Mouse (Mus musculus) hindbrain, postnatal 0 days (tissue): ENCODE measurements around the gene Rufy1. TPM values are rescaled to one million over a fixed set of nuclear protein-coding genes. Genes with fewer than 3 reads are reported as not detected.
"Not testable (repeated sequence)": the region's sequence is repeated elsewhere in the genome, so short reads cannot be mapped to it uniquely, and the experiment has no call there.

Source experiments
- ATAC-seq: fragments of 200-750 bp; cut with Nextera tagmentation; 2 replicates; pipeline ENCODE4 v1.8.0; 2017; ENCODE audit warnings: mild to moderate bottlenecking, moderate TSS enrichment, moderate library complexity
- DNase-seq: peaks from one replicate; pipeline ENCODE4 v3.0.0-alpha.2; 2015; ENCODE audit warnings: low spot score
- H3K27ac ChIP-seq: fragments of 300-500 bp; sonication (generic); 2 replicates; pipeline ENCODE4 v1.5.1; 2014; ENCODE audit warnings: mild to moderate bottlenecking
- H3K27me3 ChIP-seq: fragments of 300-500 bp; sonication (generic); 2 replicates; pipeline ENCODE4 v1.6.1; 2014; ENCODE audit warnings: low read length, mixed read lengths; ENCODE audit not compliant: insufficient read depth
- H3K36me3 ChIP-seq: fragments of 300-500 bp; sonication (generic); 2 replicates; pipeline ENCODE4 v1.6.1; 2014; ENCODE audit warnings: low read length, mixed read lengths; ENCODE audit not compliant: insufficient read depth
- H3K4me1 ChIP-seq: fragments of 300-500 bp; sonication (generic); 2 replicates; pipeline ENCODE4 v1.6.1; 2014; ENCODE audit warnings: antibody characterized with exemption, low read length, mixed read lengths; ENCODE audit not compliant: insufficient read depth
- H3K4me2 ChIP-seq: fragments of 300-500 bp; sonication (generic); 2 replicates; pipeline ENCODE4 v1.6.1; 2014; ENCODE audit warnings: low read depth, mild to moderate bottlenecking, low read length, moderate library complexity, mixed read lengths
- H3K4me3 ChIP-seq: fragments of 300-500 bp; sonication (generic); 2 replicates; pipeline ENCODE4 v1.5.1; 2014; ENCODE audit warnings: low read length
- H3K9ac ChIP-seq: fragments of 300-500 bp; sonication (generic); replicated peaks from 2 replicates; pipeline ENCODE4 v1.6.1; 2014; ENCODE audit warnings: mild to moderate bottlenecking, low read length, moderate library complexity, mixed read lengths
- H3K9me3 ChIP-seq: fragments of 300-500 bp; sonication (generic); 2 replicates; pipeline ENCODE4 v1.6.1; 2016; ENCODE audit warnings: low read length, mixed read lengths
- CTCF ChIP-seq: IDR thresholded peaks from 2 replicates; pipeline ENCODE4 v1.5.1; 2016; ENCODE audit warnings: antibody characterized with exemption, control low read depth, low read depth
- WGBS: fragments of 180-500 bp; shearing (Covaris S2); extraction: QIAGEN DNeasy Blood & Tissue Kit; methylation state at CpG from one replicate; pipeline ENCODE4 v1.1.7; 2014; 5-methylcytosine and 5-hydroxymethylcytosine counted together
- polyA plus RNA-seq: library from polyadenylated mRNA; unstranded; fragments of >200 nt; fragmentation: Nextera tagmentation; extraction: Ambion mirVana; gene quantifications from 2 replicates; pipeline ENCODE4 v1.2.1, GENCODE M21; 2015
- total RNA-seq: library from RNA; depleted of rRNA; stranded (reverse); fragments of >200 nt; gene quantifications from 2 replicates; pipeline ENCODE4 v1.2.3, GENCODE M21; 2014

The Rufy1 gene
- total and polyA plus RNA-seq, 2 experiments from 2014 or later = 12.3 to 17.6 TPM

- Histone ChIP-seq H3K9ac (no peak overlapping the region), H3K27me3 (no peaks in the 10 kb centered on the region), H3K4me3 (no peak overlapping the region), H3K4me2 (no peak overlapping the region), H3K27ac (no peak overlapping the region), H3K4me1 (no peaks in the 10 kb centered on the region; the same call in 1 of the 2 replicates), H3K9me3 (no peaks in the 10 kb centered on the region), H3K36me3 (no peaks in the 10 kb centered on the region)
- no peak for ATAC-seq
- no peak for DNase-seq
- TF ChIP-seq CTCF = no peak
- WGBS = 93% methylated on average over 5 of the region's 5 CpGs
Observed at GRCm38 (mm10) chr11:50369360-50369911, 61.5 kb downstream of the Rufy1 start.

- no peak overlapping the region for H3K27ac ChIP-seq
- WGBS = 94% methylated on average over 9 of the region's 9 CpGs
Observed at GRCm38 (mm10) chr11:50367531-50367930, 63.4 kb downstream of the Rufy1 start.

GRCm38 (mm10) chr11:50365322-50365721 lies 65.6 kb downstream of the Rufy1 start:
- no peaks in the 10 kb centered on the region for H3K27me3 ChIP-seq
- no peaks in the 10 kb centered on the region for H3K9me3 ChIP-seq
- DNase-seq = no peak
- no peak overlapping the region for H3K4me2 ChIP-seq
- ATAC-seq = no peak
- H3K4me1 ChIP-seq = no peaks in the 10 kb centered on the region
- no peak overlapping the region for H3K4me3 ChIP-seq
- H3K36me3 ChIP-seq = no peaks in the 10 kb centered on the region
- H3K9ac ChIP-seq = no peak overlapping the region
- H3K27ac ChIP-seq = no peak overlapping the region
- no peak for TF ChIP-seq CTCF

More at GRCm38 (mm10) chr11:50367531-50367930, 63.4 kb downstream of the Rufy1 start:
- H3K4me3 ChIP-seq = no peak overlapping the region
- H3K9me3 ChIP-seq = no peaks in the 10 kb centered on the region
- no peaks in the 10 kb centered on the region; the same call in 1 of the 2 replicates for H3K4me1 ChIP-seq
- no peaks in the 10 kb centered on the region for H3K27me3 ChIP-seq
- no peak overlapping the region for H3K9ac ChIP-seq
- ATAC-seq (no peak), DNase-seq (no peak)
- no peak overlapping the region for H3K4me2 ChIP-seq
- no peaks in the 10 kb centered on the region for H3K36me3 ChIP-seq
- TF ChIP-seq CTCF = no peak

GRCm38 (mm10) chr11:50364548-50364947 lies 66.4 kb downstream of the Rufy1 start:
- Histone ChIP-seq H3K4me3 (no peak overlapping the region), H3K36me3 (no peaks in the 10 kb centered on the region), H3K9ac (no peak overlapping the region), H3K4me1 (no peaks in the 10 kb centered on the region), H3K27me3 (no peaks in the 10 kb centered on the region), H3K4me2 (no peak overlapping the region), H3K9me3 (no peaks in the 10 kb centered on the region), H3K27ac (no peak overlapping the region)
- WGBS = 7% methylated on average over 4 of the region's 4 CpGs
- ATAC-seq = peak; percentile 76
- DNase-seq = peak; percentile 89
- peak; percentile 89 for TF ChIP-seq CTCF

GRCm38 (mm10) chr11:50361282-50361681 lies 69.6 kb downstream of the Rufy1 start:
- not testable (repeated sequence) for H3K36me3 ChIP-seq, ATAC-seq, H3K4me1 ChIP-seq, DNase-seq, H3K4me3 ChIP-seq, H3K4me2 ChIP-seq, H3K27me3 ChIP-seq, H3K9me3 ChIP-seq, H3K27ac ChIP-seq, H3K9ac ChIP-seq
- WGBS = 86% methylated on average over 1 of the region's 1 CpGs

GRCm38 (mm10) chr11:50358950-50359861 lies 71.7 kb downstream of the Rufy1 start:
- peak; percentile 83 for ATAC-seq

GRCm38 (mm10) chr11:50355395-50355794 lies 75.5 kb downstream of the Rufy1 start:
- H3K27me3 ChIP-seq = no peaks in the 10 kb centered on the region
- no peak overlapping the region for H3K4me2 ChIP-seq
- no peak overlapping the region for H3K9ac ChIP-seq
- ATAC-seq (no peak), DNase-seq (no peak)
- H3K36me3 ChIP-seq = no peaks in the 10 kb centered on the region
- 79% methylated on average over 1 of the region's 1 CpGs for WGBS
- H3K9me3 ChIP-seq = no peaks in the 10 kb centered on the region
- TF ChIP-seq CTCF = no peak
- no peak overlapping the region for H3K27ac ChIP-seq
- no peaks in the 10 kb centered on the region for H3K4me1 ChIP-seq
- H3K4me3 ChIP-seq = no peak overlapping the region

More at GRCm38 (mm10) chr11:50358950-50359861, 71.7 kb downstream of the Rufy1 start:
- no peaks in the 10 kb centered on the region for H3K36me3 ChIP-seq
- no peaks in the 10 kb centered on the region for H3K9me3 ChIP-seq
- H3K4me2 ChIP-seq = peak overlapping the region; percentile 90
- no peak for TF ChIP-seq CTCF
- H3K4me1 ChIP-seq = no peaks in the 10 kb centered on the region
- DNase-seq = peak; percentile 76
- 1% methylated on average over 74 of the region's 74 CpGs for WGBS
- peak overlapping the region; percentile 64 for H3K9ac ChIP-seq
- peak overlapping the region; percentile 84 for H3K27ac ChIP-seq
- H3K27me3 ChIP-seq = no peaks in the 10 kb centered on the region
- H3K4me3 ChIP-seq = peak overlapping the region; percentile 55
